Mouse (Mus musculus) heart, embryonic 14.5 days (tissue): ENCODE measurements around the gene Gm20219. TPM values are rescaled to one million over a fixed set of nuclear protein-coding genes. Genes with fewer than 3 reads are reported as not detected.

Experiments
- ATAC-seq: fragments of 200-750 bp; cut with Nextera tagmentation; 2 replicates; pipeline ENCODE4 v1.8.0; 2017; ENCODE audit warnings: low read depth, moderate TSS enrichment; ENCODE audit not compliant: insufficient number of reproducible peaks, insufficient read depth, low FRiP score
- H3K27ac ChIP-seq, 2 experiments: fragments of 200-500 bp in 1 of 2; fragments of 300-500 bp in 1 of 2; sonication (generic) in 1 of 2; replicated peaks in 1 of 2; 2 replicates each; pipeline ENCODE4 v1.5.1; 2012 to 2014; ENCODE audit warnings: low read depth in 2 of 2, low read length in 2 of 2, control low read depth in 1 of 2, mild to moderate bottlenecking in 1 of 2, mixed read lengths in 1 of 2; ENCODE audit not compliant: control insufficient read depth in 1 of 2, insufficient read depth in 1 of 2
- H3K27me3 ChIP-seq: fragments of 300-500 bp; sonication (generic); 2 replicates; pipeline ENCODE4 v1.6.1; 2014; ENCODE audit warnings: mild to moderate bottlenecking, low read length, control low read depth; ENCODE audit not compliant: control insufficient read depth, insufficient read depth
- H3K36me3 ChIP-seq: fragments of 300-500 bp; sonication (generic); 2 replicates; pipeline ENCODE4 v1.6.1; 2014; ENCODE audit warnings: mild to moderate bottlenecking, control low read depth, low read length, mixed read lengths; ENCODE audit not compliant: control insufficient read depth, insufficient read depth
- H3K4me1 ChIP-seq, 2 experiments: fragments of 200-500 bp in 1 of 2; fragments of 300-500 bp in 1 of 2; sonication (generic) in 1 of 2; 2 replicates each; pipeline ENCODE4 v1.6.1; 2012 to 2014; ENCODE audit warnings: low read length in 2 of 2, control low read depth in 1 of 2, mixed read lengths in 1 of 2; ENCODE audit not compliant: control insufficient read depth in 2 of 2, insufficient read depth in 2 of 2
- H3K4me2 ChIP-seq: fragments of 300-500 bp; sonication (generic); 2 replicates; pipeline ENCODE4 v1.6.1; 2014; ENCODE audit warnings: mild to moderate bottlenecking, low read length
- H3K4me3 ChIP-seq, 2 experiments: fragments of 200-500 bp in 1 of 2; fragments of 300-500 bp in 1 of 2; sonication (generic) in 1 of 2; 2 replicates each; pipeline ENCODE4 v1.5.1; 2012 to 2014; ENCODE audit warnings: low read length in 2 of 2, mild to moderate bottlenecking in 2 of 2, control low read depth in 1 of 2, low read depth in 1 of 2, moderate library complexity in 1 of 2; ENCODE audit not compliant: control insufficient read depth in 1 of 2, insufficient read depth in 1 of 2
- H3K9ac ChIP-seq: fragments of 300-500 bp; sonication (generic); 2 replicates; pipeline ENCODE4 v1.6.1; 2014; ENCODE audit warnings: mild to moderate bottlenecking, low read length
- H3K9me3 ChIP-seq: fragments of 300-500 bp; sonication (generic); 2 replicates; pipeline ENCODE4 v1.6.1; 2016; ENCODE audit warnings: low read length, control low read depth; ENCODE audit not compliant: control insufficient read depth
- WGBS: fragments of 180-500 bp; shearing (Covaris S2); extraction: QIAGEN DNeasy Blood & Tissue Kit; methylation state at CpG from one replicate; pipeline ENCODE4 v1.1.7; 2014; 5-methylcytosine and 5-hydroxymethylcytosine counted together
- polyA plus RNA-seq: library from polyadenylated mRNA; unstranded; fragments of >200 nt; fragmentation: Nextera tagmentation; extraction: Ambion mirVana; gene quantifications from 2 replicates; pipeline ENCODE4 v1.2.1, GENCODE M21; 2014

Gm20219 gene
- polyA plus RNA-seq, 1 experiment from 2014 or later, result 0.58 TPM

GRCm38 (mm10) chr17:56551841-56552581 is 2.2 kb downstream of the Gm20219 start:
- Histone ChIP-seq H3K9ac (no peak overlapping the region), H3K27me3 (no peaks in the 10 kb centered on the region), H3K4me3 (no peak overlapping the region), H3K4me2 (no peak overlapping the region), H3K36me3 (no peaks in the 10 kb centered on the region), H3K4me1 (peaks cover 1 to 4% of the 10 kb centered on the region in 2 experiments; a peak in 2 of 4 replicates), H3K27ac (no peak overlapping the region), H3K9me3 (no peaks in the 10 kb centered on the region)
- no peak for ATAC-seq
- WGBS, result 79% methylated on average over 6 of the region's 6 CpGs

GRCm38 (mm10) chr17:56550784-56551475 is 3.3 kb downstream of the Gm20219 start:
- Histone ChIP-seq H3K4me3 (no peak overlapping the region), H3K36me3 (no peaks in the 10 kb centered on the region), H3K27me3 (no peaks in the 10 kb centered on the region), H3K9me3 (no peaks in the 10 kb centered on the region), H3K27ac (no peak overlapping the region), H3K4me1 (peaks cover 2 to 5% of the 10 kb centered on the region in 2 experiments; a peak in 2 of 4 replicates), H3K4me2 (no peak overlapping the region), H3K9ac (no peak overlapping the region)
- ATAC-seq, result no peak
- 75% methylated on average over 12 of the region's 12 CpGs for WGBS

GRCm38 (mm10) chr17:56548605-56549105 is 5.5 kb downstream of the Gm20219 start:
- no peaks in the 10 kb centered on the region for H3K27me3 ChIP-seq
- no peak overlapping the region for H3K9ac ChIP-seq
- ATAC-seq, result no peak
- H3K4me1 ChIP-seq, result peaks cover 2 to 5% of the 10 kb centered on the region in 2 experiments; a peak in 2 of 4 replicates
- no peak overlapping the region for H3K4me2 ChIP-seq
- 64% methylated on average over 4 of the region's 4 CpGs for WGBS
- H3K9me3 ChIP-seq, result no peaks in the 10 kb centered on the region
- H3K36me3 ChIP-seq, result no peaks in the 10 kb centered on the region
- no peak overlapping the region for H3K4me3 ChIP-seq
- no peak overlapping the region for H3K27ac ChIP-seq

GRCm38 (mm10) chr17:56547846-56548604 is 6.2 kb downstream of the Gm20219 start:
- no peak overlapping the region for H3K9ac ChIP-seq
- 73% methylated on average over 9 of the region's 9 CpGs for WGBS

GRCm38 (mm10) chr17:56547116-56547845 is 6.9 kb downstream of the Gm20219 start:
- no peak overlapping the region for H3K9ac ChIP-seq
- no peaks in the 10 kb centered on the region for H3K27me3 ChIP-seq
- H3K4me3 ChIP-seq, result no peak overlapping the region
- whole genome bisulfite sequencing, result 56% methylated on average over 17 of the region's 17 CpGs
- no peaks in the 10 kb centered on the region for H3K36me3 ChIP-seq
- no peak for ATAC-seq
- H3K4me1 ChIP-seq, result peaks cover 2 to 5% of the 10 kb centered on the region in 2 experiments; a peak in 2 of 4 replicates
- no peaks in the 10 kb centered on the region for H3K9me3 ChIP-seq
- no peak overlapping the region for H3K4me2 ChIP-seq
- no peak overlapping the region for H3K27ac ChIP-seq

More at GRCm38 (mm10) chr17:56547846-56548604, 6.2 kb downstream of the Gm20219 start:
- Histone ChIP-seq H3K9me3 (no peaks in the 10 kb centered on the region), H3K36me3 (no peaks in the 10 kb centered on the region), H3K4me1 (peaks cover 2 to 5% of the 10 kb centered on the region in 2 experiments; a peak in 2 of 4 replicates), H3K27me3 (no peaks in the 10 kb centered on the region), H3K4me2 (no peak overlapping the region), H3K4me3 (no peak overlapping the region), H3K27ac (no peak overlapping the region)
- peak; percentile 11 for ATAC-seq

GRCm38 (mm10) chr17:56546576-56546975 is 7.6 kb downstream of the Gm20219 start:
- Histone ChIP-seq H3K9me3 (no peaks in the 10 kb centered on the region), H3K9ac (no peak overlapping the region), H3K36me3 (no peaks in the 10 kb centered on the region), H3K27ac (no peak overlapping the region), H3K4me1 (peaks cover 2 to 5% of the 10 kb centered on the region in 2 experiments; a peak in 2 of 4 replicates), H3K4me2 (no peak overlapping the region), H3K27me3 (no peaks in the 10 kb centered on the region), H3K4me3 (no peak overlapping the region)
- no peak for ATAC-seq
- WGBS, result 83% methylated on average over 5 of the region's 5 CpGs

GRCm38 (mm10) chr17:56545945-56546344 is 8.2 kb downstream of the Gm20219 start:
- Histone ChIP-seq H3K9ac (no peak overlapping the region), H3K9me3 (no peaks in the 10 kb centered on the region), H3K4me2 (no peak overlapping the region), H3K4me1 (peaks cover 2 to 5% of the 10 kb centered on the region in 2 experiments; a peak in 2 of 4 replicates), H3K36me3 (no peaks in the 10 kb centered on the region), H3K27ac (no peak overlapping the region), H3K4me3 (no peak overlapping the region), H3K27me3 (no peaks in the 10 kb centered on the region)
- no peak for ATAC-seq
- WGBS, result 70% methylated on average over 1 of the region's 1 CpGs
